Mouse (Mus musculus) bone marrow macrophage, adult 2 months (primary cell): Measurements from ENCODE around the gene Casp8.

ENCODE experiments used
- CTCF ChIP-seq: IDR thresholded peaks from 2 replicates; pipeline ENCODE4 v1.5.1; 2012; ENCODE audit warnings: low read depth, mild to moderate bottlenecking, low read length, moderate library complexity
- POLR2A ChIP-seq: IDR thresholded peaks from 2 replicates; pipeline ENCODE4 v1.6.1; 2012; ENCODE audit warnings: mild to moderate bottlenecking, low read depth, low read length, borderline replicate concordance

- TF ChIP-seq POLR2A (no peak), CTCF (no peak)
These were observed 48.3 kb upstream of the Casp8 start for GRCm38 (mm10) chr1:58746880-58747279.
